Mouse (Mus musculus): ENCODE results near the gene Myrip. TPM values are rescaled to one million over a fixed set of nuclear protein-coding genes. Genes with fewer than 3 reads are reported as not detected.

Gene Myrip
- total and polyA plus RNA-seq, 3 experiments, result 0.03 TPM; not detected in 2

DNA sequence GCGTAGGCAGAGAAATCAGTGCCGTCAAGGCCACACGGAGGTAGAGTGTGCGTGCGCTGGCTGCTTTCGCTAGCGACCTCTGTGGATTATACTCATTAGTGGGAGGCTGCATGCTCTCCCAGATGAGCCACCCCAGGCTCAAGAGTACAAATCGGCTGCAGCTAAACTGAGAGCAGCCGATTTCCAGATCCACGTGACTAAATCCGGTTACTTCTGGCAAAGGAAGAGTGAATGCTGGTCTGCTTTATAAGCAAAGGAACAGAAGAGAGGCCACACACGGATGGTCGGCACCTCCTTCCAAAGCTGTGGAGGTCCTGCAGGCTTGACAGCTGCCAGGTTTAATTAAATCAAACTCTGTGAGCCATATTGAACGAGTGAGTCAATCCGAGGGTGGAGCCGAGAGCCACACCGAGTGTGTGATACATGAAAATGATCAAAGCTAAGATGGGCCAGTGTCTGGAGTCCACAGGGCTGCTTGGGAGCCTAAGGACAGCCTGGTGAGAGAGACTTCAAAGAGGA lies 108.4 kb downstream of the Myrip start:
- Histone ChIP-seq H3K79me2 (ENCODE audit: control insufficient read depth, insufficient read depth, low read length, poor library complexity) (no peaks in the 10 kb centered on the region), H3K27me3 (ENCODE audit: control insufficient read depth in 1 of 2, insufficient read depth in 2 of 2, low read length in 2 of 2) (no peaks in the 10 kb centered on the region), H3K36me3 (ENCODE audit: control insufficient read depth in 1 of 2, insufficient read depth in 2 of 2, low read length in 2 of 2) (no peaks in the 10 kb centered on the region), H3K9me3 (replicated peaks; ENCODE audit: insufficient read depth, low read length) (no peaks in the 10 kb centered on the region), H3K27ac (ENCODE audit: control insufficient read depth, low read depth, low read length) (no peak overlapping the region), H3K4me1 (ENCODE audit: control insufficient read depth in 1 of 2, insufficient read depth in 2 of 2, low read length in 2 of 2) (no peaks in the 10 kb centered on the region), H3K9ac (ENCODE audit: control insufficient read depth, low read depth, low read length, poor library complexity, severe bottlenecking) (no peak overlapping the region), H3K4me3 (ENCODE audit: control insufficient read depth in 1 of 2, insufficient read depth in 1 of 2, low read depth in 2 of 2, low read length in 2 of 2) (no peak overlapping the region)
- DNase-seq (ENCODE audit: low read depth, low spot score), result no peak
- no peak for TF ChIP-seq MYC (IDR thresholded peaks at IDR 0.05; ENCODE audit: low read depth, low read length)
- no peak for TF ChIP-seq MXI1 (IDR thresholded peaks at IDR 0.05; ENCODE audit: low read depth, low read length)
- no peak for TF ChIP-seq POLR2AphosphoS2 (IDR thresholded peaks at IDR 0.05; ENCODE audit: low read length)

DNA sequence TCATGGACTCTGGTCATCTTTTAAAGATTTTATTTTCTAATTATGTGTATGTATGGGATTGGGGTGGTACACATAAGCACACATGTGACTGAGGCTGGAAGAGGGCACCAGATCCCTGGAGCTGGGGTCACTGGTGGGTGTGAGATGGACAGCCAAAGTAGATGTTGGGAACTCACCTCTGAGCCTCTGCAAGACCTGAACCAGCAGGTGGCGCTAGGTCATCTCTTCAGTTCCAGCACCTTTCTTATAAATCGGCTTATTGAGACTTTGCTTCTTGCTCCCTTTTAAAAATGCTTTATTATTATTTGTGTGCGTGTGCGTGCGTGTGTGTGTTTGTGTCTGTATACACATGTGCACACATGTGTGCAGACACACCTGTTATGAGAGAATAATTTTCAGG lies 109.1 kb downstream of the Myrip start:
- no peaks in the 10 kb centered on the region for H3K79me2 ChIP-seq (ENCODE audit: control insufficient read depth, insufficient read depth, low read length, poor library complexity)
- H3K27me3 ChIP-seq (ENCODE audit: control insufficient read depth in 1 of 2, insufficient read depth in 2 of 2, low read length in 2 of 2), result no peaks in the 10 kb centered on the region
- peak; percentile 62 for DNase-seq (ENCODE audit: low read depth, low spot score)
- no peak overlapping the region for H3K9ac ChIP-seq (ENCODE audit: control insufficient read depth, low read depth, low read length, poor library complexity, severe bottlenecking)
- H3K9me3 ChIP-seq (replicated peaks; ENCODE audit: insufficient read depth, low read length), result no peaks in the 10 kb centered on the region
- H3K4me1 ChIP-seq (ENCODE audit: control insufficient read depth in 1 of 2, insufficient read depth in 2 of 2, low read length in 2 of 2), result no peaks in the 10 kb centered on the region
- no peak overlapping the region for H3K4me3 ChIP-seq (ENCODE audit: control insufficient read depth in 1 of 2, insufficient read depth in 1 of 2, low read depth in 2 of 2, low read length in 2 of 2)
- no peaks in the 10 kb centered on the region for H3K36me3 ChIP-seq (ENCODE audit: control insufficient read depth in 1 of 2, insufficient read depth in 2 of 2, low read length in 2 of 2)
- TF ChIP-seq TBP (IDR thresholded peaks at IDR 0.05; ENCODE audit: low read depth, low read length) (no peak), SMC3 (IDR thresholded peaks at IDR 0.05; ENCODE audit: low read depth, low read length) (peak; percentile 56), CTCF (IDR thresholded peaks at IDR 0.05 in 2 of 3, conservative IDR thresholded peaks at IDR 0.05 in 1 of 3; ENCODE audit: control insufficient read depth in 1 of 3, insufficient read depth in 1 of 3, low read depth in 2 of 3, low read length in 3 of 3, poor library complexity in 1 of 3, severe bottlenecking in 1 of 3) (peak; percentile 69 to 80 (median 72)), RAD21 (IDR thresholded peaks at IDR 0.05; ENCODE audit: low read depth, low read length) (peak; percentile 25)
- no peak overlapping the region for H3K27ac ChIP-seq (ENCODE audit: control insufficient read depth, low read depth, low read length)

DNA sequence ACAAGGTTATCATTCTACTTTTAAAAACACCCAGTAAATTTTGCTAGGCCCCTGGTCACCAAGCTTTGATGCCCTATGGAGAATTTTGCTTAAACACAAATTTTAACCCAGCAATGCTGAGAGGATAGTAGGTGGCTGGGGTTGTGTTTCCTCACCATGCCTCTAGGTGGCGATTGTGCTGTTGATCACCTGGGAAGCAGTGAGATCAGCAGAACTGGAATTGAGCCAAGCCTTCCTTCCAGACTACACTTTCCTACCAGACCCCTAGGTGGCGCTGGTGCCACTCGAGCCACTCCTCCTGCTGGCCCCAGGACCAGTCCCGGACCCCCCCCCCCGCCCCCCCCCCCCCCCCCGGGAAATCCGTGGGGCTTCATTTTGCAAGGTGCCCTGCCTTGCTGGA lies 114.2 kb downstream of the Myrip start:
- Histone ChIP-seq H3K9ac (ENCODE audit: control insufficient read depth, low read depth, low read length, poor library complexity, severe bottlenecking) (no peak overlapping the region), H3K9me3 (replicated peaks; ENCODE audit: insufficient read depth, low read length) (no peaks in the 10 kb centered on the region), H3K79me2 (ENCODE audit: control insufficient read depth, insufficient read depth, low read length, poor library complexity) (no peaks in the 10 kb centered on the region), H3K36me3 (ENCODE audit: control insufficient read depth in 1 of 2, insufficient read depth in 2 of 2, low read length in 2 of 2) (peaks cover 0 to 2% of the 10 kb centered on the region in 2 experiments; a peak in 1 of 4 replicates), H3K27ac (ENCODE audit: control insufficient read depth, low read depth, low read length) (no peak overlapping the region), H3K4me3 (ENCODE audit: control insufficient read depth in 1 of 2, insufficient read depth in 1 of 2, low read depth in 2 of 2, low read length in 2 of 2) (no peak overlapping the region), H3K4me1 (ENCODE audit: control insufficient read depth in 1 of 2, insufficient read depth in 2 of 2, low read length in 2 of 2) (peaks cover 0 to 4% of the 10 kb centered on the region in 2 experiments; a peak in 2 of 4 replicates), H3K27me3 (ENCODE audit: control insufficient read depth in 1 of 2, insufficient read depth in 2 of 2, low read length in 2 of 2) (no peaks in the 10 kb centered on the region)
- DNase-seq (ENCODE audit: low read depth, low spot score), result peak; percentile 85
- TF ChIP-seq TCF12 (IDR thresholded peaks at IDR 0.05; ENCODE audit: low read depth, low read length) (no peak), SMC3 (IDR thresholded peaks at IDR 0.05; ENCODE audit: low read depth, low read length) (peak; percentile 52), NELFE (IDR thresholded peaks at IDR 0.05; ENCODE audit: low read depth, low read length) (no peak), EP300 (IDR thresholded peaks at IDR 0.05; ENCODE audit: low read depth in 1 of 2, low read length in 2 of 2) (no peak; a peak in 1 of 4 replicates), POLR2AphosphoS5 (IDR thresholded peaks at IDR 0.05; ENCODE audit: borderline replicate concordance, low read depth, low read length) (no peak), RAD21 (IDR thresholded peaks at IDR 0.05; ENCODE audit: low read depth, low read length) (peak; percentile 25), ZC3H11A (IDR thresholded peaks at IDR 0.05; ENCODE audit: low read depth, low read length) (peak; percentile 20; the same call in 1 of the 2 replicates), UBTF (IDR thresholded peaks at IDR 0.05; ENCODE audit: borderline replicate concordance, insufficient read depth, low read depth, low read length) (no peak), SIN3A (IDR thresholded peaks at IDR 0.05; ENCODE audit: low read length) (no peak), CTCF (IDR thresholded peaks at IDR 0.05 in 2 of 3, conservative IDR thresholded peaks at IDR 0.05 in 1 of 3; ENCODE audit: control insufficient read depth in 1 of 3, insufficient read depth in 1 of 3, low read depth in 2 of 3, low read length in 3 of 3, poor library complexity in 1 of 3, severe bottlenecking in 1 of 3) (peak; percentile 48 to 81 (median 81)), ZMIZ1 (IDR thresholded peaks at IDR 0.05; ENCODE audit: low read depth, low read length) (no peak), USF1 (IDR thresholded peaks at IDR 0.05; ENCODE audit: low read depth, low read length) (no peak)

Measured in MEL (cell line).